Mouse (Mus musculus) MEL (cell line): Measurements from ENCODE around the gene Aamp. TPM values are rescaled to one million over a fixed set of nuclear protein-coding genes. Genes with fewer than 3 reads are reported as not detected.
A peak's percentile ranks its signal among the peaks of the same experiment; 100 is the strongest.

Experiments
- DNase-seq: peaks from one replicate; pipeline ENCODE4 v3.0.0; 2011; ENCODE audit warnings: low read depth, low spot score
- H3K27ac ChIP-seq: 2 replicates; pipeline ENCODE4 v1.5.1; 2012; ENCODE audit warnings: low read depth, mild to moderate bottlenecking, control low read depth, low read length, moderate library complexity; ENCODE audit not compliant: control insufficient read depth
- H3K27me3 ChIP-seq, 2 experiments: fragments of 150-350 bp in 1 of 2; sonication (generic) in 1 of 2; 2 replicates each; pipeline ENCODE4 v1.6.1; 2012; ENCODE audit warnings: low read length in 2 of 2, mild to moderate bottlenecking in 2 of 2, improper control_type of control experiment in 1 of 2, moderate library complexity in 1 of 2; ENCODE audit not compliant: insufficient read depth in 2 of 2, control insufficient read depth in 1 of 2
- H3K36me3 ChIP-seq, 2 experiments: 2 replicates each; pipeline ENCODE4 v1.6.1; 2012 to 2014; ENCODE audit warnings: low read length in 2 of 2, improper control_type of control experiment in 1 of 2, inconsistent platforms in 1 of 2, mild to moderate bottlenecking in 1 of 2; ENCODE audit not compliant: insufficient read depth in 2 of 2, control insufficient read depth in 1 of 2
- H3K4me1 ChIP-seq, 2 experiments: fragments of 150-350 bp in 1 of 2; sonication (generic) in 1 of 2; 2 replicates each; pipeline ENCODE4 v1.6.1; 2012; ENCODE audit warnings: low read length in 2 of 2, improper control_type of control experiment in 1 of 2, mild to moderate bottlenecking in 1 of 2; ENCODE audit not compliant: insufficient read depth in 2 of 2, control insufficient read depth in 1 of 2
- H3K4me3 ChIP-seq, 2 experiments: fragments of 150-350 bp in 1 of 2; sonication (generic) in 1 of 2; 2 replicates each; pipeline ENCODE4 v1.5.1; 2012; ENCODE audit warnings: low read depth in 2 of 2, low read length in 2 of 2, mild to moderate bottlenecking in 2 of 2, moderate library complexity in 2 of 2, control low read depth in 1 of 2, improper control_type of control experiment in 1 of 2; ENCODE audit not compliant: control insufficient read depth in 1 of 2, insufficient read depth in 1 of 2
- H3K79me2 ChIP-seq: 2 replicates; pipeline ENCODE4 v1.6.1; 2012; ENCODE audit warnings: mild to moderate bottlenecking, low read length, moderate library complexity; ENCODE audit not compliant: control insufficient read depth, poor library complexity, insufficient read depth
- H3K9ac ChIP-seq: 2 replicates; pipeline ENCODE4 v1.6.1; 2012; ENCODE audit warnings: low read depth, mild to moderate bottlenecking, control low read depth, low read length, moderate library complexity; ENCODE audit not compliant: control insufficient read depth, poor library complexity, severe bottlenecking
- H3K9me3 ChIP-seq: fragments of 150-350 bp; sonication (generic); replicated peaks from 2 replicates; pipeline ENCODE4 v1.6.1; 2012; ENCODE audit warnings: mild to moderate bottlenecking, low read length, improper control_type of control experiment, moderate library complexity; ENCODE audit not compliant: insufficient read depth
- CTCF ChIP-seq, 3 experiments: IDR thresholded peaks in 2 of 3; conservative IDR thresholded peaks in 1 of 3; 2 replicates each; pipeline ENCODE4 v1.5.1; 2011 to 2012; ENCODE audit warnings: low read length in 3 of 3, low read depth in 2 of 3, mild to moderate bottlenecking in 2 of 3, improper control_type of control experiment in 1 of 3, inconsistent platforms in 1 of 3, mixed read lengths in 1 of 3, moderate library complexity in 1 of 3; ENCODE audit not compliant: control insufficient read depth in 1 of 3, insufficient read depth in 1 of 3, poor library complexity in 1 of 3, severe bottlenecking in 1 of 3
- E2F4 ChIP-seq: IDR thresholded peaks from 2 replicates; pipeline ENCODE4 v1.6.1; 2011; ENCODE audit warnings: low read depth, low read length, improper control_type of control experiment, borderline replicate concordance
- ETS1 ChIP-seq: IDR thresholded peaks from 2 replicates; pipeline ENCODE4 v1.6.1; 2012; ENCODE audit warnings: low read depth, mild to moderate bottlenecking, inconsistent platforms, low read length, improper control_type of control experiment, moderate library complexity
- GATA1 ChIP-seq: IDR thresholded peaks from 2 replicates; pipeline ENCODE4 v1.6.1; 2011; ENCODE audit warnings: low read depth, low read length, improper control_type of control experiment
- KAT2A ChIP-seq: conservative IDR thresholded peaks from 2 replicates; pipeline ENCODE4 v1.6.1; 2012; ENCODE audit warnings: low read depth, low read length, improper control_type of control experiment, inconsistent platforms
- MAFK ChIP-seq: IDR thresholded peaks from 2 replicates; pipeline ENCODE4 v1.6.1; 2011; ENCODE audit warnings: low read depth, mild to moderate bottlenecking, low read length, improper control_type of control experiment, borderline replicate concordance
- MAZ ChIP-seq: IDR thresholded peaks from 2 replicates; pipeline ENCODE4 v1.6.1; 2012; ENCODE audit warnings: low read depth, mild to moderate bottlenecking, inconsistent platforms, low read length, improper control_type of control experiment
- MEF2A ChIP-seq: IDR thresholded peaks from 2 replicates; pipeline ENCODE4 v1.6.1; 2014; ENCODE audit warnings: low read depth, mild to moderate bottlenecking, inconsistent platforms, low read length, improper control_type of control experiment; ENCODE audit not compliant: poor library complexity, insufficient replicate concordance, severe bottlenecking; ENCODE audit errors: extremely low read depth
- MYB ChIP-seq: IDR thresholded peaks from 2 replicates; pipeline ENCODE4 v1.6.1; 2011; ENCODE audit warnings: mild to moderate bottlenecking, low read depth, low read length, improper control_type of control experiment
- NELFE ChIP-seq: IDR thresholded peaks from 2 replicates; pipeline ENCODE4 v1.6.1; 2011; ENCODE audit warnings: low read depth, low read length, improper control_type of control experiment
- POLR2A ChIP-seq, 2 experiments: IDR thresholded peaks; 2 replicates each; pipeline ENCODE4 v1.6.1; 2011 to 2012; ENCODE audit warnings: low read length in 2 of 2, mild to moderate bottlenecking in 2 of 2, control low read depth in 1 of 2, improper control_type of control experiment in 1 of 2, low read depth in 1 of 2, moderate library complexity in 1 of 2; ENCODE audit not compliant: control insufficient read depth in 1 of 2, insufficient read depth in 1 of 2, poor library complexity in 1 of 2
- POLR2AphosphoS2 ChIP-seq: IDR thresholded peaks from 2 replicates; pipeline ENCODE4 v1.6.1; 2011; ENCODE audit warnings: low read length, improper control_type of control experiment
- RAD21 ChIP-seq: IDR thresholded peaks from 2 replicates; pipeline ENCODE4 v1.6.1; 2011; ENCODE audit warnings: mild to moderate bottlenecking, low read depth, low read length, improper control_type of control experiment
- RCOR1 ChIP-seq: IDR thresholded peaks from 2 replicates; pipeline ENCODE4 v1.6.1; 2012; ENCODE audit warnings: low read depth, mild to moderate bottlenecking, inconsistent platforms, low read length, improper control_type of control experiment
- SIN3A ChIP-seq: IDR thresholded peaks from 2 replicates; pipeline ENCODE4 v1.6.1; 2012; ENCODE audit warnings: low read length, improper control_type of control experiment, inconsistent platforms
- SMC3 ChIP-seq: IDR thresholded peaks from 2 replicates; pipeline ENCODE4 v1.6.1; 2011; ENCODE audit warnings: low read depth, low read length, improper control_type of control experiment
- TAL1 ChIP-seq: IDR thresholded peaks from 2 replicates; pipeline ENCODE4 v1.6.1; 2012; ENCODE audit warnings: mild to moderate bottlenecking, inconsistent platforms, low read length, moderate library complexity, mixed read lengths
- TBP ChIP-seq: IDR thresholded peaks from 2 replicates; pipeline ENCODE4 v1.8.0; 2011; ENCODE audit warnings: low read depth, low read length, improper control_type of control experiment
- USF1 ChIP-seq: IDR thresholded peaks from 2 replicates; pipeline ENCODE4 v1.6.1; 2014; ENCODE audit warnings: low read depth, mild to moderate bottlenecking, inconsistent platforms, low read length, improper control_type of control experiment, moderate library complexity
- polyA plus RNA-seq, 2 experiments: library from polyadenylated mRNA; stranded (reverse) in 1 of 2; unstranded in 1 of 2; fragments of >175 nt in 1 of 2; fragments of >200 nt in 1 of 2; gene quantifications; 2 replicates each; pipeline versions ENCODE4 v1.2.1 to v1.2.4; 2012; ENCODE audit warnings: low replicate concordance in 2 of 2, low read depth in 1 of 2; ENCODE audit not compliant: insufficient read length in 2 of 2, insufficient read depth in 1 of 2, missing spikeins in 1 of 2
- total RNA-seq: library from RNA; depleted of rRNA; stranded (reverse); fragments of 300-350 nt; gene quantifications from 2 replicates; pipeline ENCODE4 v1.2.3, GENCODE M21; 2012

Gene Aamp
- total and polyA plus RNA-seq, 3 experiments, result 108 to 169 TPM; not detected in 1

DNA sequence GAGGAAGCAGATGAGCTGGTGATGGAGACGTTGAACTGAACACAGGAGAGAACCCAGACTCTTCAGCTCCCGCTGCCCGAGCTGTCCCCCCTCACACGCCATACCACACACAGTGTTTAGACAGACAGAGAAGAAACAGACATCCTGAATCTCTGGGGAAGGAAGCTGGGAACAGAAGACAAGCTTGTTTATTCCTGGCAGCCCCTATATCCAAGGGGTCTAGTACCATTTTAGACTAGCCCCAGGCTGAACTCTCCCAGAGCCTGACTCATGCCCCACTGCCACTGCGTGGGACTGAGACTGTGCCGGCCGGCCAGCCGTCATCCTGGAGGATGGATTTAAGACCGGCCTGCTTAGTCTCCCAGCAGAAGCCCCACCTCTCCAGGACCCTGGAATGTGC, 9.5 kb downstream of the Aamp start:
- no peaks in the 10 kb centered on the region for H3K9me3 ChIP-seq
- H3K27ac ChIP-seq, result no peak overlapping the region
- no peaks in the 10 kb centered on the region for H3K79me2 ChIP-seq
- H3K36me3 ChIP-seq, result no peaks in the 10 kb centered on the region
- H3K27me3 ChIP-seq, result no peaks in the 10 kb centered on the region
- no peak overlapping the region for H3K4me3 ChIP-seq
- DNase-seq, result no peak
- TF ChIP-seq TAL1, result no peak
- no peak for TF ChIP-seq POLR2A (IDR thresholded peaks at IDR 0.05; ENCODE audit: control insufficient read depth in 1 of 2, insufficient read depth in 1 of 2, low read depth in 1 of 2, low read length in 2 of 2, poor library complexity in 1 of 2)
- TF ChIP-seq TBP, result no peak
- TF ChIP-seq SIN3A, result no peak
- TF ChIP-seq RCOR1, result no peak
- no peak for TF ChIP-seq NELFE
- no peak overlapping the region for H3K9ac ChIP-seq
- no peaks in the 10 kb centered on the region for H3K4me1 ChIP-seq

DNA sequence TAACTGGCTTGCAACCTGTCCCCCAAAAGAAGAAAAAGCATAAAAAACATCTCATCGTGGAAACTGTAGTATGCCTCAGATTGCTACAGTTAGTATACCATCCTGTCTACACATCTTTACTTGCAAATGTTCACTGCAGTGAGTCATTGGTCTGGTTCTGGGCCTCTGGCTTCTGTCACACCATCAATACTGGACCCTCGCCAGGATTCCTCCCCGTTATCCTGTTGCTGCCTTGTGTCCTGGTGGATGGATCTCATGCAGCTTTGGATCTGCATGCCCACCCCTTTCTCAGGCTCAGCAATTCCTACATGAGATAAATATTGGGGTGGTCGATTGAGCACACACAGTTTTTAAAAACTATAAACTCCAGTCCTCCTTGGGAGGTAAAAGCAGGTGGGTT, 12.9 kb downstream of the Aamp start:
- H3K27me3 ChIP-seq, result no peaks in the 10 kb centered on the region
- no peaks in the 10 kb centered on the region for H3K9me3 ChIP-seq
- no peaks in the 10 kb centered on the region for H3K79me2 ChIP-seq
- no peaks in the 10 kb centered on the region for H3K4me1 ChIP-seq
- no peak for TF ChIP-seq KAT2A
- no peak for TF ChIP-seq RAD21
- no peak for TF ChIP-seq TBP
- no peak overlapping the region for H3K27ac ChIP-seq
- no peaks in the 10 kb centered on the region for H3K36me3 ChIP-seq
- H3K9ac ChIP-seq, result no peak overlapping the region
- H3K4me3 ChIP-seq, result no peak overlapping the region
- DNase-seq, result no peak

DNA sequence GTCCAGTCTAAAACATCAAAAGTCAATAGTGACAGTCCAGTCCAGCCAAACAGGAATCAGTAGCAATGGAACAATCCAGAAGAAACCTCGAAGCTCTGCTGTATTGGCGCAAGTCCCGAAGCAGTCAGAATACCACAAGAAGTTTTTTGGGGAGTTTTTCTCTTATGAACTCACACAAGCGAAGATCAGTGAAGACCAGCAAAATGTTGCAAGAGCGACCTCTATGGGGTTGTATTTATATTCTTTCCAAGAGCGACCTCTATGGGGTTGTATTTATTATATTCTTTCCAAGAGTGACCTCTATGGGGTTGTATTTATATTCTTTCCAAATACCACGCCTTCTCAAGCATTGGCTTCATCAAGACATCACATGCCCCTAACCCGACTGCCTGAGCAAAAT, 15.8 kb downstream of the Aamp start:
- Histone ChIP-seq H3K4me1 (no peaks in the 10 kb centered on the region), H3K9me3 (no peaks in the 10 kb centered on the region), H3K27ac (no peak overlapping the region), H3K4me3 (no peak overlapping the region), H3K79me2 (no peaks in the 10 kb centered on the region), H3K36me3 (peaks cover 0 to 5% of the 10 kb centered on the region in 2 experiments; a peak in 1 of 4 replicates), H3K27me3 (no peaks in the 10 kb centered on the region), H3K9ac (no peak overlapping the region)
- no peak for DNase-seq
- TF ChIP-seq RAD21 (peak; percentile 11), MEF2A (no peak), CTCF (IDR thresholded peaks at IDR 0.05 in 2 of 3, conservative IDR thresholded peaks at IDR 0.05 in 1 of 3; ENCODE audit: control insufficient read depth in 1 of 3, insufficient read depth in 1 of 3, low read depth in 2 of 3, low read length in 3 of 3, poor library complexity in 1 of 3, severe bottlenecking in 1 of 3) (peak in 1 of 3 experiments; percentile 46; a peak in 2 of 6 replicates)

DNA sequence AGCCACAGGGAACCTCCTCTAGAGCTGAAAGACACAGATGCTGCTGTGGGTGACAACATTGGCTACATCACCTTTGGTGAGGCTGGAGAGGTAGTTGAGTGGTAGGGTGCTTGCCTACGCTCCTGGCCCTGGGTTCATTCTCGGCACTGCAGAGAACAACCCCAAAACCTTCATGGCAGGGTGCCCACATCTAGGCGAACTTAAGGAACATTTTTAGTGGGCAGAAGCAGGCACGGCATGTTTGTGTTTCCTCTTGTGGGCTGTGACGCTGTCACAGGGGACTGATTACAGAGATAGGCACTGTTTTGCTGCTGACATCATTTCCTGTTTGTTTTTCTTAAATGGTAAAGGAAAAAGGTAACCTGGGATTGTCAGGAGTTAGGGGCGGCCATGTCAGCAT, 22.0 kb downstream of the Aamp start:
- Histone ChIP-seq H3K9ac (no peak overlapping the region), H3K27me3 (no peaks in the 10 kb centered on the region), H3K36me3 (peaks cover 0 to 30% of the 10 kb centered on the region in 2 experiments; a peak in 2 of 4 replicates), H3K79me2 (no peaks in the 10 kb centered on the region), H3K4me3 (no peak overlapping the region), H3K27ac (no peak overlapping the region), H3K9me3 (no peaks in the 10 kb centered on the region), H3K4me1 (no peaks in the 10 kb centered on the region)
- TF ChIP-seq MAZ, result no peak
- no peak for TF ChIP-seq ETS1
- no peak for TF ChIP-seq POLR2AphosphoS2
- no peak for TF ChIP-seq USF1
- no peak for TF ChIP-seq MAFK
- no peak for TF ChIP-seq E2F4
- no peak for TF ChIP-seq SMC3
- TF ChIP-seq MYB, result no peak
- TF ChIP-seq GATA1, result no peak
- DNase-seq, result no peak
